Mouse (Mus musculus) liver (tissue): Measurements from ENCODE around the gene Evi2.

ENCODE experiments used
- DNase-seq: peaks from one replicate; pipeline ENCODE4 v3.0.0-alpha.2; 2020; ENCODE audit warnings: mixed read lengths

Gene Evi2

DNA sequence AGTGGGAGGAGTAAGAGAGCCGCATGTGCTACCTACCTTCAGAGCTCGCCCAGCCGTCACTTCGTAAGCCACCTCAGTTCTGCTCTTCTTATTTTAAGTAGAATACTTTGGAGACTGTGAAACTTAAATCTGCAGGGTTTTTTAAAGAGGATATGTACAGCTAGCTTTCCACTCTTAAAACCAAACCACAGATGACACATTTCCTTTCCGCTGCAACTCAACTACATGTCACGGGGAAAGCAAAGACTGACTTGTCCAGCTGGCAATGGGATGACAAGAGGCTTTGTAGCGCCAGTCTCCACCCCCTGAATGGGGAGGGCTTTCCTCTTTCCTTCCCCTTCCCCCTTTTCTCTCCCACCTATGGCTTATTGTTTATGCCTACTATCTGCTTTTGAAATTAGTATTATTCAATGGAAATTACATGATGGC, at the start of gene Evi2, which contains the start of gene Evi2a:
Gene Evi2 (minus strand): TSS at position 257 of the 429 bp plus-strand sequence.
Gene Evi2a (minus strand): TSS at position 277 of the 429 bp plus-strand sequence.
- peak; percentile 14 for DNase-seq

DNA sequence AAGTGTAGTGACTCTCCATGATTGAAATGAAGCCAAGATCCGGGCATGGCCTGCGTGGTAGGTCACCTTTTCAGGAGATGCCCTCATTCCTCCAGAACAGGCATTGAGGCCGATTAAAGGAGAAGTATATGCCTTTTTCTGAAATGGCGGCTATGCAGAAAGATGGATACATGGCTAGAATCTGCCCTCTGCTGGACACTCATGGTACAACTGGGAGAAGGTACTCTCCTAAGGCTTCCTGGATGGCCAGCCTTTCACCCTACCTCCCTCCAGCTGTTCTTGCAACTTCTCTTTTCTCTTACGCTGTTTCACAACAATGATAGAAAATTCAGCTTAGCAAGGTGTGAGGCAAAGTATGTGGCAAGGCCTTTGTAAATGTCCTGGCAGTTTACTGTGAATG, 47.4 kb upstream of the Evi2 start:
- DNase-seq = peak; percentile 67

DNA sequence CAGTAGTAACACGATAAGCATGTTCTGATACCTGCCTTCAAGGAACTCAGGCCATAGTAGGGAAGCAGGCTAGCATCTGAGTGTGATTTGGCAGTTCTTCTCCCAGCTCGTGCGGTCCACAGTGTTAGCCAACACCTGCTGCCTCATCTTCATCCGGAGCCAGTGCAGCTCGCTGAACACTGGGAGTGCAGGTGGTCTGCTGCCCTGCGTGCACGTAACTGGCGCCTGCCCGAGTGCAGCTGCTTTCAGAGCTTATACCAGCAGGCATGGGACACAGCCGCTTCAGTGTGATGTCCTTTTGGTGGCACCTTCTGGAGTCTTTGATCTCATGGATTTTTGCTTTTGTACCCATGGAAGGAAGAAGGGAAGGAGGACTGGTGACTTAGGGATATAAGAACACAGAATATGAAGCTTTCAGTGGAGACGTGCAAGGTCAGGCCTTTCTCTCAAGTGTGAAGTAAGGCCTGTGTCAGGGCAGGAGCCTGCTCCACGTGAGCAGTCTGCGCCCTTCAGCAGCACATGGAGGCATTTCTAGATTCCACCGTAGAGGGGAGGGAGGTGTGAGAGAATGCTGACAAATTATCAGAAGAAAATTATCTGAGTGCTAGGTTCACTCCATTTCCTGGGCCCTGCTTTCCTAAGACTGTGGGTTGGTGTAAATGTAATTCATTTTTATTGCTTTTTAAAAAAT, 45.1 kb upstream of the Evi2 start:
- DNase-seq = no peak

DNA sequence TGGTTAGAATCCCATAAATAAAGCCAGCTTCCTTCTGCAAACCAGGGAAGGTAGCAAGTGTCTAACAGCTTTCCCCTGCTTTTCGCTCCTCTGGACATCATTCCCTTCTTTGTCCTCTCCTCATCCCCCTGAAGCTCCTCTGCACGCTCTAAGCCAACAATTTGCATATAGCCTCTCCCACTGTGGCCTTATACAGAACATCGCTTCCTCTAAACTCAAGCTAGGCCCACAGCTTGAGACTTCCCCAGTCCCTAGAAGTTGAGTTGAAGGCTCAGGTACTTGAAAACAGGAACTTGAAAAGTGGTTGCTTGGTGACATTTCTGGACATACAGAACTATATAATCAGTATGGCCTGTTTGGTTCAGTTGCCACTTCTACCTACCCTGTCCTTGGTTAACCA, 43.4 kb upstream of the Evi2 start:
- DNase-seq = no peak

DNA sequence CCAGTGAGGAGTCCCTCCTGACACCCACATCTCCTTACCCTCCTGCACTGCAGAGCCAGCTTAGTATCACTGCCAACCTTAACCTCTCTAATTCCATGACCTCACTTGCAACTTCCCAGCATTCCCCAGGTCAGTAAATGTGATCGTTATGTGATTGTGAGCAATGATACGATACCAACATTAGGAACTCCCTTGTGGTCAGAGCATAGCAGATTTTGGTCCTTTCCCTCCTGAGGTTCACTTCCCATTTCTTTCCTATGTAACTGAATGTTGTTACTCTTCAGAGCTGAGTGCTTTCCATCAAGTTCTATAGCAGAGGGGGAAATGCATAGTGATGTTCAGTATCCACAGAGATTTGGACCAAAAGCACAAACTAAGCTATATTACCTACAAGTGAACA, 39.9 kb upstream of the Evi2 start:
- DNase-seq = no peak

DNA sequence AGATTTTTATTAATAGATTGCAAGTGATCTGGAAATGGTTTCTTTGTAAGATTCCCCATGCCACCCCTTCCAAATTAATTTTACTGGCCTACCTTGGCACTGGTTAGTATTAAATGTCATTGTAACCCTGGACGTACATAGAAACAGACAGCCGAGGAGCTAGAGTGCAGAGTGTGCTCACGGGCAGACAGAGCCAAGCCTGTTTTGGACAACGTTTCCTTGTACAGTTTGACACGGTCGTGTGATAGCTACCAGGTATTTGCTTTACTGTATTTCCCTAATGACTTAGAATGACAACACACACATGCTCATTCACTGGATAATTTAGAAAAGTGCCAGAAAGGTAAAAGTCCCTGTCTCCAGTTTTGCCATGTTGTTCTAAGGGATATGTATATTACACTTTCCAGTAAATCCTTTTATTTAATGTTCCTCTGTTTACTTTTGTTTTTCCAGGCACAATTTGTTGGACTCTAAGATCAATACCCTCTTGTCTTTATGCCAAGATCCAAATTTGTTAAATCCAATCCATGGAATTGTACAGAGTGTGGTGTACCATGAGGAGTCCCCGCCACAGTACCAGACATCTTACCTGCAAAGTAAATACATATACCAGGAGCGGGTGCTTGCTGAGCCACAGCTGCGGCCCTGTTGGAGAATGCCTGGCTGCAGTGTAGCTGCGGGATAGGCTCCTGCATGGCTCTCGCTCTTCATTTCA, 38.0 kb upstream of the Evi2 start:
- DNase-seq = no peak

DNA sequence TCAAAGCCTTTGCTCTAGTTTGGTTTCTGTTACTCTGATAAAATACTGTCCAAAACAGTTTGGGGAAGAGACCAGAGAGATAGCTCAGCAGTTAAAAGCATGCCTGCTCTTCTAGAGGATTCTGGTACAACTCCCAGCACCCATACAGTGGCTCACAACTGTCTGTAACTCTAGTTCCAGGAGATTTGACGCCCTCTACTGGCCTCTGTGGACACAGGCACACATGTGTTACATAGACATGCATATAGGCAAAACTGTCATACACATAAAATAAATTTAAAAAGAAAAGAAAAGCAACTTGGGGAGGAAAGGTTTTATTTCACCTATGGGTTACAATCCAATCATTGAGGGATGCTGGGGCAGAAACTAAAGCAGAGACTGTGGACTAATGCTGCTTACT, 36.6 kb upstream of the Evi2 start:
- DNase-seq = no peak

DNA sequence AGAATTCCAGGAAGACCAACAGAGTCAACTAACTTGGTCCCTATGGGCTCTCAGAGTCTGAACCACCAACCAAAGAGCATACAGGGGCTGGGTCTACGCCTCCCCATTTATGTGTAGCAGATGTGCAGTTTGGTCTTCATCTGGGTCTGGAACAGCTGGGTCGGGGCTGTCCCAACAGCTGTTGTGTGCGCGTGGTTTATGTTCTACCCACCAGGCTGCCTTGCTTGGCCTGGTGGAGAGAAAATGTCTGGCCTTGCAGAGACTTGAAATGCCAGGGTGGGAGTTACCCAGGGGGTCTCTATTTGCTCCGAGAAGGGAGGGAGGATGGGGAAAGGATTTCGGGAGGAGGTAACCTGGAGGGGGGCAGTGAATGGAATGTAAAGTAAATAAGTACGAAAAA, 33.1 kb upstream of the Evi2 start:
- DNase-seq = no peak

DNA sequence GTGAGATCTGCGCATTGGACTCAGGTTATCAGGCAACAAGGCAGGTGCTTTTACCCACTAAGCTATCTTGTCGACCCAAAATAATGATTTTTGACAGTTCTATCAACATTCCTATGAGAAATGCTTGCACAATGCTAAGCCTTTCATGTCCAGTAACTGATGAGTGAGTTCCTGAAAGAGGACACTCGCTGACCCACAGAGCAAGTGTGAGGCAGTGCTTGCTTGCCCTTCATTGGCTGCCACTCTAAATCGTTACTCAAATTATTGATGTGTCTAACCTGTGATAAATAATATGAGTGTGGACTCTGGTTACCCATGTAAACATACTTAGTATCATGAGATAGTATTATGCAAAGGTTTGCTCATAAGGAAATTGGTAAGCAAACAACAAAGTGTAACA, 30.1 kb upstream of the Evi2 start:
- no peak for DNase-seq

DNA sequence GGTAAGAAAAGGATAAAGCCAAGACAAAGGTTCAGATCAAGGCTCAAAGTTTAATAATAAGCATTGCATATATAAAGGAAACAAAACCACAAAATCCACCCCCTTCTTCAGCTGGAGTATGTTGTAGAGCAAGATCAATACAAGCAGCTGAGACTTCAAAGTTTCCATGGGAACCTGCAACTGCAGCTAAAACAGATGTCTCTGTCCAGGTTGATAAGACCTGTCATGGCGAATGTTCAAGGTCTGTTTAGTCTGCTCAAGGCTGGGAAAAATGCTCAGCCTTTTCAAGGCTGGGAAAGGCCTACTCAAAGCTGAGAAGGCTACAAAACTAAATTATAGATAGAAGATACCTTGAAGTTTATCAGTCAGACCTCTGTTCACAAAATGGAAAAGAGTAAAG, 22.2 kb upstream of the Evi2 start:
- DNase-seq = no peak

DNA sequence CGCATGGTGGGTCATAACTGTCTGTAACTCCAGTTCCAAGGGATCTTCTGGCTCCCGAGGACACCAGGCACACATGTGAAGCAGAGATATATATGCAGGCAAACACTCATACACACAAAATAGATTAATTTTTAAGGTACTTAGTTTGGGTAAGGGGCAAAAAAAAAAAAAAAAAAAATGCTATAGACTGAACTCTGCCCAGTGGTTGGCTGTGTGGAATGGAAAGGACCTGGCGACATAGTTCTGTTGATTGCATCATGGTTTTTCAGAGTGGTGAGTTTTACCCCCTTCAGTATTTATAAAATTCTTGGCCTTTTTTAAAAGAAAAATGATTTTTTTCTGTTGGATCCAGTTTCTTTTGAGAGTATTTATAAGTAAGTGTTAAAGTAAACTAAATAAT, 5.9 kb upstream of the Evi2 start:
- DNase-seq = no peak

DNA sequence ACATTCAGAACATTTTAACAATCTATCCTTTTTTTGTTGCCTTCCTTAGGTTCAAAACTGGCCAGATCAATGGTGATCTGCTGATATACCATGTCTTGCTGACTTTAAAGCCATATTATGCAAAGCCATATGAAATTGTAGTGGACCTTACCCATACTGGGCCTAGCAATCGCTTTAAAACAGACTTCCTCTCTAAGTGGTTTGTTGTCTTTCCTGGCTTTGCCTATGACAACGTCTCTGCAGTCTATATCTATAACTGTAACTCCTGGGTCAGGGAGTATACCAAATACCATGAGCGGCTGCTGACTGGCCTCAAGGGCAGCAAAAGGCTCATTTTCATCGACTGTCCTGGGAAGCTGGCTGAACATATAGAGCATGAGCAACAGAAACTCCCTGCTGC, 5.2 kb upstream of the Evi2 start:
- DNase-seq = no peak

DNA sequence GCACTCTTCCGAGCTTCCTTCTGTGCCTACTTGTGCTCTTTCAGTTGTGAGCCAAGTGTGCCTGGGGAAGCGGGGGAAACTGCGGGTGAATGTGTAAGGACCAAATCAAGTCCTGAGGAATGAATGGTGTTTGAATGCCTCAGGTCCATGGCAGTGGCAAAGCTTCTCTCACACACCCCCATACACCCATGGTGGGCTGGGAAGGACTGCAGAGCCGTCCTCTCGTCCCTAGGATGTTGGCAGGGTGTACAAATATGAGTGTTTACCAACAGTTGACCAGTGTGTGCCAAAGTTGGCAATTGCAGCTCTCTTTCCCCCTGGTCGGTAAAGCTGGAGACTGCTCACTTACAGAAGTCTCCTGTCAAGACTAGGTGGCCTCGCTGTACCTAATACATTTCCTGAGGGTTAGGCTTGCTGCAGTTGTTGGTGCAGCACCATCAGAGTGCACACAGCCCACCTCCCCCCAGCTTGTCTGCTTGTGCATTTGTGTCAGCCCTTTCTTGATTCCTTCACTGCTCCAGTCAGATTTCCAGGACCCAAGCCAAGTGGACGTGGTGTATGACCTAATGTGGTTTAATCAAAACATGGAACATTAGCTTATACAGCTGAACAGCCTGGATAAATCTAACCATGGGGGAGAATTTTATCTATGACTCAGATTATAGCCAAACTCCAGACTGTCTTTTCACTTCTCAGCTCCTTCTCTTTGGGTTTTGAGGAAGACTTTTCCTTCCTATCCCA, 3.7 kb upstream of the Evi2 start:
- DNase-seq = no peak

DNA sequence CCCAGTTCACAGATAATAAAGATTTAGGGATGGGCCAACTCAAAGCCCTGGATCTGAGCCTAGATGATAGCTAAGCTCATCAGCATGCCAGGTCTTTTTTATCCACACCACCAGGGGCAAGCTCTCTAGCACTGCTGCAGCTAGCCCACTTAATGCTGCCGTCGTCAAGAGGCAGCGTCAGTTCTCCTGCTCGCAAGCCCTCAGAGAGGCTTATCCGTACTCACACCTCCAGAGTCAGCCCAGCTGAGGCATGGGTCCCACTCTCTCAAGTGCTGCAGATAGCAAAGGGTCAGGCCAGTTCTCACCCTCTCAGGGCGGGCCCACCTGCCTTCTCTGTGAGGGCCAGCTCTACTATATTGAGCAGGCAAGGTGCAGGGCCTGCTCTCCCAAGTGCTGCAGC, 2.9 kb upstream of the Evi2 start:
- DNase-seq = peak; percentile 16

DNA sequence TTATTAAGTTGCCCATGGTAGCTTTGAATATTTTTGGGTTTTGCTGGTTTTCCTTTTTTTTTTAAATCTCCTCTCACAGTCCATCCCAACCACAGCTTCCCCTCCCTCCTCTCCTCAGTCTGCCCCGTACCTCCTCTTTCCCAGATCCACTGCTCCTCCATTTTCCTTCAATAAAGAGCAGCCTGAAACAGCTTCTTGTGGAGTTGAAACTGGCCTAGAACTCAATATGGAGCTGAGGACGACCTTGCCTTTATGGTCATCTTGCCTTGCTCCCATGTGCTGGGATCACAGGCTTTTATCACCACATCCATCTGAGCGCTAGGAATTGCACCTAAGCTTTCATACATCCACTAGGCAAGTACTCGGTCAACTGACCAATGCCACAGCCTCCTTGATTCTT, 1.1 kb upstream of the Evi2 start:
- DNase-seq = no peak

DNA sequence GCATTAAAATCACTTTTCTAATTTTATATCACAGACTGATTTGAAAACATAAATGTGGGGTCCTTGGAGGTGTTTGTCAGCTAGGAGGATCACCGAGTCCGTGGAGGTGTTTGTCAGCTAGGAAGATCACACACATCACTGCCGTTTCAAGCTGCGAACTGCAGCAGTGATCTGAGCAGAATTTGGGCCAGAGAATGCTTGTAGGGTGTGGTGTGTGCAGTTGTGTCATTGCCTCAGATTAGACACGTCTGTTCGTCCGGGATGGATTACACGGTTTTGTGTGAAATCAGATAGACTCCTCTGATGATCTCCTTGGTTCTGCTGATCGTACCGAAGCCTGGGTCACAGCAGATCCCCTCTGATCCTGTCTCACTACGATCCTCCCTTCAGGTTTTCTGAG, 385 bp upstream of the Evi2 start:
- DNase-seq = no peak

DNA sequence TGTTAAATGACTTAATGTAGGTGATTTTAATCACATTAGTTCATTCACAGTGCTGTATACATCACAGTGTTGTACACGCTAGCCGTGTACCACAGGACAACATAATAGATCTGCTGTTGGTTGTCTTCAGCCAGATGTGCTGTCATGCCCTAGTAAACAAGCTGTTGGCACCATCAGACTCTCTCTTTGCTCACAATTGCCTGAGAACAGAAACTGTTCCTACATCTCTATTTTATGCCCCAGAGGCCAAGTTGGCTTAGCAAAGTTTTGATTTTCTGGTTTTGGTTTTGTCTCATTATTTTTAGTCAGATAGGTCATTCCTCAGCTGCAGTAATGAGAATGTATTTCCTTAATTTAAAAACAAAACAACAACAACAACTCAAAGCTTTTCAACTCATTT, 653 bp downstream of the Evi2 start:
- DNase-seq = no peak

DNA sequence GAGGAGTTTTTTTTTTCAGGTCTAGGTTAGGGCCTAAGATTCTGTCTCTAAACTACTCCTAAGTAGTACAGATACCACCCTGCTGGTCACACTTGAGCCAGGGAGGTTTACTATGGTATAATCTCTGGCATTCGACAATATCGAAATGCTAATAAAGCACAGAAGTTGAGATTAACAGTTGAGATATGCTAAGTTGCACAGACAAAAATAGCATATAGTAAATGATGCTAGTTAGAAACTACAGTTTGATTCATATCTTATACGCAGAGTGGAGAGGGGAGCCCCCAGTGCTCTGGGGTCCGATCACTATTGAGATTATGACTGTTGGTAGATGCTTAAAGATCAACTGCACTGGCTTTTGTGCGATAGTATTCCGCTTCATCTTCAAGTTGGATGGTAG, 1.2 kb downstream of the Evi2 start:
- no peak for DNase-seq

DNA sequence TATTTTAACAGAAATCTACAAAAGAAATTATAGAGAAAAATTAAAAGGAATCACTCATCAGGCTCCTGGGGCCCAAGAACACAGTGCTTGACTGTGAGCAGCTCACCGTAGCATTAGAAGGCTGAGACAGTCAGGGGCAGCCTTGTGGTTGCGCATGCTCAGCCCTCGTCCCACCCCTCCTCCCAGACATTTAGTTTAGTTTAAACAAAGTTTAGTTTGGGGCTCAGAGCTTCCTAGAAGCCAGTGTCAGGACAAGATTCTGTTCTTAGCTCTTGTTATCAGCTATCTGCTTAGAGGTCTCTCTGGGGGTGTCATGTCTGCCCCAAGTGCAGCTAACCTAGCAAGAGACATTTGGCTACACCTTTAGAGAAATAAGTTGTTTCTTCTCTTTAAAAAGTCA, 1.8 kb downstream of the Evi2 start:
- DNase-seq = no peak

DNA sequence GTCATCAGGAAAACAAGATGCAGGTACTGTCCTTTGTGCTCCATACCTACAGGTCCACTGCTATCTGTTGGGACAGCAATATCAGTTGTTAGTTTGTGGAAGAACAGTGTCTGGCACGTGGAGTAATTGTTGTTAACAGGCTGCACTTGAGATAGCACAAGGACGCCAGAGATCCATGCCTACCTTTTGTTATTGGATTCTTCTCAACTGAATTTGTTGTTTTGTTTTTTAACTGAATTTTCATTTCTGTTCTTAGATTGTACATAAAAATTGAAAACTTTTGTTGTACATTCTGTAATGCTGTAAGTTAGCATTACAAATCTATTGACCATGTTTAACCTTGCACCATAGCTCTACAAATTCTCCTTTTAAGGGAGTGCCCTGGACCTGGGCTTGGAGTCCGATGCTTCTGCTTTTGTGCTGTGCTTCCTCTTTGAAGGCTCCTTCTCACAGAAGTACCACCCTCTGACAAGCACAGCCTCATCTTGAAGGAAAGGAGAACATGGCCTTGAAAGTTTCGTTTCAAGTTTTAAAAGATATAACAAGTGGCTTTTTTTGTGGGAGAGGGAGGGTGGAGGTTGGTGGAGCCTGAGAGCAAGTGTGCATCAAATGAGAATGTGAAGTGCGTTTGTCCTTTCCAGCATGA, 2.5 kb downstream of the Evi2 start:
- DNase-seq = no peak

DNA sequence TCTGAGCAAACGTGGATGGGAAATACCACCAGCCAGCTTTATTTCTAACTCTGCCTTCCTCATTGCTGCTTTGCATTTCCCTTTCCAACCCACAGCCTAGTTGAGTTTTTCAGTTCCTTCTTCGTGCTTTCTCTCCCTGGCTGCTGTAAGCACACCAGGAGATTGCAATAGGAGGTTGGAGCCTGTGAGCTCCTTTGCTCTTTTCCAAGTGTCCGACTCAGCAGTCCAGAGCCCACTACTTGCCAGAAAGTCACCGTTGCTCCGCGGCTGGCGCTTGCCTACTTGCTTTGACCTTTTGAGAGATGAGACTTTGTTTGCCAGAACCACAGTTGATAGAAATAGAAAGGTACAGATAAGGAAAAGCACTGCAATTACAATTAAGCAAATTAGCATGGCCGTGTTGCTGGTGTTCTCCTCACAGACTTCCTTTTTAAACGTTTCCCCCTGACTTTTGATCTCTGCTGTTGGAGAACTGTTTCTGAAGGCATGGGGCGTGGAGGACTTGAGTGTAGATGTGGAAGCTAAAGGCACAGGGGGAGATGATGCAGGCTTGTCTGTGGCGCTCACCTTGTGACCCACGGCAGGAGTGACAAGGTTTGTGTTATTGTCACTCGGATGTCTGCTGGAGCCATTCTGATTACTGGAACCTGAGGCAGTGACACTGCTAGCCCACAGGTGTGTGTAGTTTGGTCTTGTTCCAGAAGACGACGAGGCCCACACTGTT, 3.2 kb downstream of the Evi2 start:
- no peak for DNase-seq

DNA sequence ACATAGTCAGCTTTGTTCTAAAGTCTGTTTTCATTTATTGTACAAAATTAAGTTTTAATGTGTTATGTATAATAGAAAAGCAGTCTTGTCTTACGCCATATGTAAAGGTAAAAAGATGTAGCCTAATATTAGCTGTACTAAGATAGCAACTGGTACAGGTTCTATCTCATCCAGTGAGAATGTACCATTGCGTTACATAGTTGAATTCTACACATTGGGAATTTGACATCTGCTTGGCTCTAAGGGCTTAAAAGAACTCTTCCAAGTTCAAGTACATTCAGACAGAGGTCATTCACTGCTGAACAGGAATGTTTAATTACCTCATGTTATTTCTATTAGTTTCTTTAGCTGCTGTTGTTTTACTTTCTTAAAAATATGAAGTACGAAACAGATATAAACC, 3.8 kb downstream of the Evi2 start:
- no peak for DNase-seq

DNA sequence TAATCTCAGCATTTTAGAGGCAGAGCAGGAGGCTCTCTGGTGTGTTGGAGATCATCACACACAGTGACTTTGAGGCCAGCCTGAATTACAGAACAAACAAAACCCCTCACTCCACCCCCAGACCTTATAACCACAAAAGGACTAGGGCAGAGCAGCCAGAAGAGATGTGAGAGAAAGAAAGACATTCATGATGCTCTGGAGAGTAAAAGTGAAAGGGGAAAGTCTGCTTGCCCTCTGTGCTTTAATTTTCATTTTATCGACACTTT, 6.1 kb downstream of the Evi2 start:
- no peak for DNase-seq
